Mouse (Mus musculus) midbrain, embryonic 11.5 days (tissue): Measurements from ENCODE around the gene Eef2kmt. TPM values are rescaled to one million over a fixed set of nuclear protein-coding genes. Genes with fewer than 3 reads are reported as not detected.

Source experiments
- ATAC-seq: fragments of 200-750 bp; cut with Nextera tagmentation; 2 replicates; pipeline ENCODE4 v1.8.0; 2017; ENCODE audit warnings: moderate TSS enrichment, moderate library complexity; ENCODE audit not compliant: low FRiP score
- DNase-seq: peaks from one replicate; pipeline ENCODE4 v3.0.0; 2015; ENCODE audit warnings: low spot score; ENCODE audit errors: missing footprints
- H3K27ac ChIP-seq: fragments of 300-500 bp; sonication (generic); 2 replicates; pipeline ENCODE4 v1.5.1; 2014; ENCODE audit warnings: low read depth, low read length
- H3K27me3 ChIP-seq: fragments of 300-500 bp; sonication (generic); 2 replicates; pipeline ENCODE4 v1.6.1; 2014; ENCODE audit warnings: mild to moderate bottlenecking, low read length, moderate library complexity, mixed read lengths; ENCODE audit not compliant: control insufficient read depth, insufficient read depth
- H3K36me3 ChIP-seq: fragments of 300-500 bp; sonication (generic); 2 replicates; pipeline ENCODE4 v1.6.1; 2014; ENCODE audit warnings: mild to moderate bottlenecking, low read length, moderate library complexity, mixed read lengths; ENCODE audit not compliant: control insufficient read depth, insufficient read depth
- H3K4me1 ChIP-seq: fragments of 300-500 bp; sonication (generic); 2 replicates; pipeline ENCODE4 v1.6.1; 2014; ENCODE audit warnings: low read length; ENCODE audit not compliant: control insufficient read depth, insufficient read depth
- H3K4me2 ChIP-seq: fragments of 300-500 bp; sonication (generic); 2 replicates; pipeline ENCODE4 v1.6.1; 2014; ENCODE audit warnings: mild to moderate bottlenecking, moderate library complexity
- H3K4me3 ChIP-seq: fragments of 300-500 bp; sonication (generic); 2 replicates; pipeline ENCODE4 v1.5.1; 2014; ENCODE audit warnings: low read depth, low read length
- H3K9ac ChIP-seq: fragments of 300-500 bp; sonication (generic); 2 replicates; pipeline ENCODE4 v1.6.1; 2014; ENCODE audit warnings: low read length
- H3K9me3 ChIP-seq: fragments of 300-500 bp; sonication (generic); 2 replicates; pipeline ENCODE4 v1.6.1; 2016; ENCODE audit warnings: low read length; ENCODE audit not compliant: control insufficient read depth
- WGBS: fragments of 180-500 bp; shearing (Covaris S2); extraction: QIAGEN DNeasy Blood & Tissue Kit; methylation state at CpG from one replicate; pipeline ENCODE4 v1.1.7; 2014; 5-methylcytosine and 5-hydroxymethylcytosine counted together
- polyA plus RNA-seq: library from polyadenylated mRNA; unstranded; fragments of >200 nt; fragmentation: Nextera tagmentation; extraction: Ambion mirVana; gene quantifications from 2 replicates; pipeline ENCODE4 v1.2.1, GENCODE M21; 2014

Gene Eef2kmt
- polyA plus RNA-seq, 1 experiment from 2014 or later: 15.0 TPM

DNA sequence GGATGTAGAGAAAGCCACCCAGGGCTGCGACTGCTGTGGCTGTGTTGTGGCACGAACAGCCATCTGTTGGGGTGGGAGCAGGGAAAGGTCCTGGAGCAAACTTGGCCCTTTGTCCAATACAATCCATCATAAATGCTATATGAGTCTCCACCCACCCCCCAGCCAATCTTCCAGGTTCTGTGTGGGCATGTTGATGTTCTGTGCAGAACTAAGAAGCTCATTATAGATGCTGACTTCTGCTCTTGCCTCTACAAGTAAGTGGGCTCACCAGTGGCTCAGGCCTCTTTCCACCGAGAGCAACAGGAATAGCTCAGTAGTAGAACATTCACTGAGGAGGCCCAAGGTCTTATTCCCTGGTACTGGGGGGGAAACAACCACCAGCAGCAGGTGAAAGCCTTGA is 43.6 kb downstream of the Eef2kmt start:
- Histone ChIP-seq H3K27me3 (no peaks in the 10 kb centered on the region), H3K36me3 (no peaks in the 10 kb centered on the region), H3K9ac (no peak overlapping the region), H3K4me1 (no peaks in the 10 kb centered on the region), H3K9me3 (no peaks in the 10 kb centered on the region), H3K27ac (no peak overlapping the region), H3K4me2 (no peak overlapping the region), H3K4me3 (no peak overlapping the region)
- WGBS: 90% methylated on average over 3 of the region's 3 CpGs
- ATAC-seq: no peak
- DNase-seq: no peak

DNA sequence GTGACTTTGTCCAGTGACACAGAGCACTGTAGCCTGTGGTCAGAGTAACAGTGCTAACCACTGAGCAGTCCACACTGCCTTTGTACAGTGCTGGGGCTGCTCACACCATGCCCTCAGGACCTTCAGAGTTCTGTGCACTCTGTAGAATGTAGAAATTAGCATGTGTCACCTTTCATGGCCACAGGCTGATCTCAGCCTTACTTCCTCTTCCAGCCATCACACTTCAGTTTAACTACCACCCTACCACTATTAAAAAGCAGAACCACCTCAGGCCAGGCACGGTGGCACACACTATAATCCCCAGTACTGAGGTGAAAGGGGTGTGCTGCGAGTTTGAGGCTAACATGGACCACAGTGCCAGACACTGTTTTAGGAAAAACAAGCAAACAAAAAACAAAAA is 45.4 kb downstream of the Eef2kmt start:
- no peaks in the 10 kb centered on the region for H3K9me3 ChIP-seq
- no peak overlapping the region for H3K4me2 ChIP-seq
- H3K4me1 ChIP-seq: no peaks in the 10 kb centered on the region
- no peak overlapping the region for H3K9ac ChIP-seq
- no peaks in the 10 kb centered on the region for H3K36me3 ChIP-seq
- H3K27ac ChIP-seq: no peak overlapping the region
- 87% methylated on average over 2 of the region's 2 CpGs for WGBS
- no peak overlapping the region for H3K4me3 ChIP-seq
- DNase-seq (no peak), ATAC-seq (no peak)
- no peaks in the 10 kb centered on the region for H3K27me3 ChIP-seq

DNA sequence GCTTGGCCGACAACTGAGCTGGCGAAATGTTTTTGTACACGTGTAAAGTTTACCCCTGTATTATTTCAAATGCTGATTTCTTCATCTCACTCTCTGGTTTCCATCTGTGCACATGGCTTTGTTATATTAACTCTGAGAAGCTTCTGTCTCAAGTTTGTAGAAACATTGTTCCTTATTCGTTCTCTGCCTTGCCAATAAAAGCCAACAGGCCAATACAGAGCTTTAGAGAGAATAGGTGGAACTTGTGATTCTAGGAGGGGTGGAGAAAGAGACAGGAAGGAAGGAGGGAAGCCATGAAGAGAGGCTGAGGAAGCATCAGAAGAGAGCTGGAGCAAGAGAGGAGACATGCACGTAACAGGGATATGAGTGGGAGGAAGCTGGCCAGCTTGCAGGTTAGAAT is 49.7 kb downstream of the Eef2kmt start:
- WGBS: 79% methylated on average over 5 of the region's 5 CpGs
- Histone ChIP-seq H3K36me3 (no peaks in the 10 kb centered on the region), H3K27ac (no peak overlapping the region), H3K9me3 (no peaks in the 10 kb centered on the region), H3K9ac (no peak overlapping the region), H3K4me3 (no peak overlapping the region), H3K27me3 (peaks cover 5% of the 10 kb centered on the region; the same call in 1 of the 2 replicates), H3K4me2 (no peak overlapping the region), H3K4me1 (peaks cover 7% of the 10 kb centered on the region)
- DNase-seq (no peak), ATAC-seq (no peak)

DNA sequence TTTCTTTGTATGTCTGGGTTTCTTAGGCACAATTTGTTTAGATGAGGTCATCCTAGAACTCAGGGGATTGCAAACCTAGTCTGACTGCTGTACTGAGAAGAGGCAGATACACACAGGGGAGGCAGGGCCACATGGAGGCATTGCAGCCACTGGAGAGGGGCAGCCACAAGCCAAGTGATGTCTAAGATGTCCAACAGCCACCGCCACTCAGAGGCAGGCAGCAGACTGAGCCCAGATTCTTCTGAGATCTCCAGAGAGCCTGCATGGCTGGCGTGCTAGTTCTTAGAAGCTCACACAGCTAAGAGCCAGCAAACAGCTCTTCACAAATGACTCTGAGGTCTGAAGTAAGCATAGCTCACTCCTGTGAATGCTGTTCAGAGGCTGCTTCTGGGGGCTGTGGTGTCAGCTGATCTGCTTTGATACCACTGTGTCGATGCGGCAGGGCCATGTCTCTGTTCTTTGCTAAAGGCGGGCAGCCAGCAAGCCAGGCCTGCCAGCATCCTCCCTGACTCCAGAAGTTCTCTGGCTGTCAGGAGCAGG is 50.3 kb downstream of the Eef2kmt start:
- Histone ChIP-seq H3K27me3 (peaks cover 5% of the 10 kb centered on the region; the same call in 1 of the 2 replicates), H3K4me2 (no peak overlapping the region), H3K4me1 (peaks cover 7% of the 10 kb centered on the region), H3K9ac (no peak overlapping the region), H3K36me3 (no peaks in the 10 kb centered on the region), H3K27ac (no peak overlapping the region), H3K4me3 (no peak overlapping the region), H3K9me3 (no peaks in the 10 kb centered on the region)
- DNase-seq (no peak), ATAC-seq (no peak)
- 88% methylated on average over 5 of the region's 5 CpGs for WGBS

DNA sequence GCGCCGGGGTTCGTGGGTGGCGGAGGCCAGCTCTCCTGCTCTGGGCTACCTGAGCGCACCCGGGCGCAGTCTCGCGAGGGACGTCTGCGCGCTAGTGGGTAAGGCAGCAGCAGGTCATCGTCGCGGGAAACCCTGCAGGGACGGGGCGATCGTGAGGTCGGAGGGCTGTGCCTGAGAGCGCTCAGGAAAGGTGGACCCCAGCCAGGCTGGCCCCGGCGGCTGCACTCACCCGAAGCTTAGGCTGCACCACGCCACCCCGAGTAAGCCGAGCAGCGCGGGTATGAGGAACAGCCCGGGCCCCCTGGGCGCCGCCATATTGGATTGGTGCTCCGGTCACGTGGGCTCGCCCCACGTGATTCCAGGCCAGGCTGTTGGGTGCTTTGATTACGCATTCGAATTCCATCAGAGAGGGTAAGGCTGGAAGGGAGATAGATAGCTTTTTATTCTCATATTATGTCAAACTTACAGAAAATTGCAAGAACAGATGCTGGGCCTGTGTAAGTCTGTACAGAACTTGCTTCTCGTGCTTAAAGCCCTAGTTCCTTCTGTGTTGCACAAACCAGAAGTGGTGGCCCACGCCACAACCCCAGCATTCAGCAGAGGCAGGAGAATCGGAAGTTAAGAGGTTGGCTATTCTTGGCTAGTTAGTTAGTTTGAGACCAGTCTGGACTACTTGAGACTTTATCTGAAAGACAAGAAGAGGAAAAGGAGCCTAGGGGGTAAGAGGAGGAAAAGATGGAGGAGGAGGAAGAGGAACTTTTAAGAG is 51.9 kb downstream of the Eef2kmt start, which contains the start of gene Nagpa:
Nagpa (minus strand) TSS at position 345 of the 766 bp plus-strand sequence.
- Histone ChIP-seq H3K27ac (no peak within 1 kb of the TSS), H3K4me3 (peak within 1 kb of the TSS; percentile 83), H3K9me3 (no peaks in the 10 kb centered on the region), H3K36me3 (no peaks in the 10 kb centered on the region), H3K4me1 (peaks cover 7% of the 10 kb centered on the region), H3K9ac (peak within 1 kb of the TSS; percentile 73), H3K27me3 (peaks cover 5% of the 10 kb centered on the region; the same call in 1 of the 2 replicates), H3K4me2 (peak within 1 kb of the TSS; percentile 96)
- DNase-seq (peak; percentile 99), ATAC-seq (peak; percentile 93)
- 4% methylated on average over 40 of the region's 40 CpGs for WGBS

DNA sequence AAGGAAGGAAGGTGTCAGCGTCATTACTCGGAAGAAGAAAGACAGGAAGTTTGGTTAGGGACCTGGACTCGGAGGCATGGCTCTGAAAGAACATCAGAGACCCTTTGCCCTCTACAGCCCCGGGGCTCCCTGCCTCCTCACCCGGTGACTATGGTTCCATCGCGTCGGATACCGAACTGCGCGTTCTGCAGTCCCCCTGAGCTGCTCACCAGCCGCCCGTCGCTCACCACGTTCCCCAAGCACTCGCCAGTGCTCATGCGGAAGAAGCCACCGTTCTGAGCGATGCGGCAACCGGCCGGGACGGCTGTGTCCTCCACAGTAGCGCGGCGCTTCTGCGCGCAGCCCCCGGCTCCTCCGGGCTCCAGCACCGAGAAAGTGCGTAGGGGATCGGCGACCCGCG is 52.6 kb downstream of the Eef2kmt start:
- H3K4me3 ChIP-seq: peak overlapping the region; percentile 83
- DNase-seq (no peak), ATAC-seq (peak; percentile 57)
- WGBS: 1% methylated on average over 36 of the region's 36 CpGs
- no peak overlapping the region for H3K27ac ChIP-seq
- H3K27me3 ChIP-seq: peaks cover 5% of the 10 kb centered on the region; the same call in 1 of the 2 replicates
- H3K9ac ChIP-seq: peak overlapping the region; percentile 73
- H3K9me3 ChIP-seq: no peaks in the 10 kb centered on the region
- peak overlapping the region; percentile 96 for H3K4me2 ChIP-seq
- H3K36me3 ChIP-seq: no peaks in the 10 kb centered on the region
- H3K4me1 ChIP-seq: peaks cover 7% of the 10 kb centered on the region

DNA sequence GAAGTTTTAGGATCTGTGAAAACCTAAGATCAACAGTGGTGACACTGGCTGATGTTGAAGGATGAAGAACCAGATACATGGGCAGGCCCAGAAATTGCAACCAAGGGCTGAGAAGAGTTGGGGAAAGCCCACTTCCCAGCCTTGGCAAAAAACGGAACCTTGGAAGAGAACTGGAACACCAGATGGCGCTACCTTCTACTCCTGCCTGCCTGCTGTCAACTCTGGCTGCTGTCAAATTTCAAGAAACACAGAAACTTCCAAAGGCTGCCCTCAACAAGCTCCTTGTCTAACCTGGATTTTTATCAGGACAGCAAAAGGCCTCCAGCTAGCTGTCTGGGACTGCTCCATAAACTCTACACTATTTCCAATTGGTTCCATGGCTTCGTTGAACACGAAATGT is 53.1 kb downstream of the Eef2kmt start:
- Histone ChIP-seq H3K9me3 (no peaks in the 10 kb centered on the region), H3K4me3 (peak overlapping the region; percentile 83; the same call in 1 of the 2 replicates), H3K4me2 (peak overlapping the region; percentile 96), H3K4me1 (peaks cover 7% of the 10 kb centered on the region), H3K36me3 (no peaks in the 10 kb centered on the region), H3K27ac (no peak overlapping the region), H3K27me3 (peaks cover 5% of the 10 kb centered on the region; the same call in 1 of the 2 replicates), H3K9ac (no peak overlapping the region)
- ATAC-seq: no peak
- WGBS: 10% methylated on average over 4 of the region's 4 CpGs
- peak; percentile 87 for DNase-seq

DNA sequence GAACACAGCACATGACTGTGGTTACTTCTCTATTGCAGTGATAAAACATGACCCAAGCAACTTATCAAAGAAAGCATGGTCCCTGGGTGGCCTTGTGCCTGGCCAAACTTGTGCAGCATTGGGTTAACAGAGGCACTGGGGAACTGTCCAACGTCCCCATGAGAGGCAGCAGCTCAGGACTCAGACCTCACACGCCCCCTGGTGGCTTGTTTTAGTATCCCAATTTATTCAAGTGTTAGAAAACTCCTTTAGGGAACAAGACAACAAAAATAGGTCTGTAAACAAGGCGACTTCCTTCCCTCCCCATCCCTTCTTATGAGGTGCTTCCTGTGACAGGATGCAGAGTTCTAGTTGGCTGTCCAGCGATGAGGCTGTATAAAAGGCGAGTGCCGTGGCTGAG is 60.7 kb downstream of the Eef2kmt start:
- Histone ChIP-seq H3K9me3 (no peaks in the 10 kb centered on the region; the same call in 1 of the 2 replicates), H3K4me1 (no peaks in the 10 kb centered on the region), H3K36me3 (no peaks in the 10 kb centered on the region), H3K9ac (no peak overlapping the region), H3K4me3 (no peak overlapping the region), H3K27ac (no peak overlapping the region), H3K4me2 (no peak overlapping the region), H3K27me3 (no peaks in the 10 kb centered on the region)
- ATAC-seq (no peak), DNase-seq (peak; percentile 93)
- 39% methylated on average over 6 of the region's 6 CpGs for WGBS
